Comparison of ENCODE assay signal across 14 mouse cellular contexts in genomic region chr14:46076738-46077137, GRCm38 (mm10).
DNase-seq lines count a peak whose midpoint lies in the region; ATAC-seq and TF ChIP-seq lines count a peak whose summit lies in the region.
"Had no signal": no experiment of that assay in that cellular context is flagged by ENCODE, and none has a peak within 500 bp of the region (broad histone marks: within the 10 kb centered on the region; RNA-seq: fewer than 3 reads in every experiment).

No protein-coding gene starts in this region.

- DNase-seq in forebrain, postnatal 0 days = no peak
- peak; percentile 23 for DNase-seq in left cerebral cortex, postnatal 4 days
- no peak for DNase-seq in left cerebral cortex, adult 18-20 months (ENCODE audit: low spot score in 2 of 2)
- peak; percentile 5 for DNase-seq in 416B (ENCODE audit: low read depth)
- DNase-seq in Patski (ENCODE audit: low read depth, low spot score) = no peak
- no peak for DNase-seq in ovary, postnatal 36 days (ENCODE audit: low spot score)
- DNase-seq: spleen, adult 18-20 months; thymus, postnatal 25 days had no signal

- no peaks in the 10 kb centered on the region for H3K27me3 ChIP-seq in forebrain, postnatal 0 days (ENCODE audit: insufficient read depth, low read length)
- H3K27me3 ChIP-seq in forebrain, embryonic 16.5 days (replicated peaks; ENCODE audit: control insufficient read depth, insufficient read depth, low read length) = no peaks in the 10 kb centered on the region
- no peaks in the 10 kb centered on the region for H3K27me3 ChIP-seq in Patski
- H3K27me3 ChIP-seq: limb, embryonic 13.5 days; neural tube, embryonic 15.5 days had no signal

- H3K4me1 ChIP-seq in forebrain, postnatal 0 days (ENCODE audit: insufficient read depth) = no peaks in the 10 kb centered on the region
- H3K4me1 ChIP-seq in forebrain, embryonic 16.5 days (replicated peaks; ENCODE audit: control insufficient read depth, insufficient read depth, low read length) = no peaks in the 10 kb centered on the region
- H3K4me1 ChIP-seq: neural tube, embryonic 15.5 days had no signal

- CTCF ChIA-PET in Patski (lab: Charles Lee) = interaction anchor here (1.1 kb wide), 1 partner anchor 646 kb away, joined by 3 read pairs; no protein-coding TSS in a partner anchor

- no peak overlapping the region for H3K9ac ChIP-seq in forebrain, postnatal 0 days
- no peak overlapping the region for H3K9ac ChIP-seq in forebrain, embryonic 16.5 days (replicated peaks; ENCODE audit: low read depth, low read length)
- H3K9ac ChIP-seq: limb, embryonic 13.5 days; neural tube, embryonic 15.5 days had no signal

- H3K27ac ChIP-seq in forebrain, postnatal 0 days (ENCODE audit: low read depth, low read length) = no peak overlapping the region
- H3K27ac ChIP-seq in forebrain, embryonic 16.5 days (ENCODE audit: low read length) = no peak overlapping the region
- H3K27ac ChIP-seq: limb, embryonic 13.5 days; neural tube, embryonic 15.5 days had no signal

- POLR2A ChIA-PET in Patski (lab: Charles Lee) = no interaction called here

- peak; percentile 37 for TF ChIP-seq CTCF in forebrain, postnatal 0 days (IDR thresholded peaks at IDR 0.05; ENCODE audit: low read depth)
- TF ChIP-seq CTCF in Patski (IDR thresholded peaks at IDR 0.05) = peak; percentile 66

- no peak overlapping the region for H3K4me3 ChIP-seq in forebrain, postnatal 0 days (ENCODE audit: low read depth, low read length)
- no peak overlapping the region for H3K4me3 ChIP-seq in forebrain, embryonic 16.5 days (replicated peaks; ENCODE audit: low read length)
- H3K4me3 ChIP-seq: limb, embryonic 13.5 days; neural tube, embryonic 15.5 days had no signal

- in situ Hi-C loops in Patski (cut with MboI; ENCODE audit: low pct_unique_long_range_greater_than_20kb) = no loop called here

- 62% methylated on average over 2 of the region's 2 CpGs for WGBS in forebrain, postnatal 0 days
- 75% methylated on average over 2 of the region's 2 CpGs for WGBS in forebrain, embryonic 16.5 days

- H3K4me2 ChIP-seq in forebrain, postnatal 0 days (ENCODE audit: low read depth) = no peak overlapping the region
- no peak overlapping the region for H3K4me2 ChIP-seq in forebrain, embryonic 16.5 days (ENCODE audit: low read length)
- H3K4me2 ChIP-seq: limb, embryonic 13.5 days; neural tube, embryonic 15.5 days had no signal

- no peaks in the 10 kb centered on the region for H3K36me3 ChIP-seq in forebrain, postnatal 0 days (ENCODE audit: insufficient read depth)
- no peaks in the 10 kb centered on the region for H3K36me3 ChIP-seq in forebrain, embryonic 16.5 days (ENCODE audit: control insufficient read depth, insufficient read depth)
- H3K36me3 ChIP-seq: G1E; limb, embryonic 13.5 days; neural tube, embryonic 15.5 days had no signal

- no peak for ATAC-seq in forebrain, postnatal 0 days
- no peak for ATAC-seq in forebrain, embryonic 16.5 days
- ATAC-seq in Patski = no peak
- ATAC-seq in activated CD4-positive, CD25-positive, alpha-beta regulatory T cell, adult 4 months = no peak
- ATAC-seq: intestine, embryonic 16.5 days had no signal

- H3K9me3 ChIP-seq in forebrain, postnatal 0 days (ENCODE audit: low read length) = no peaks in the 10 kb centered on the region
- no peaks in the 10 kb centered on the region for H3K9me3 ChIP-seq in forebrain, embryonic 16.5 days (ENCODE audit: control insufficient read depth, low read length)
- H3K9me3 ChIP-seq: G1E; neural tube, embryonic 15.5 days had no signal

- intact Hi-C loops in left cerebral cortex, postnatal 4 days (cut with DNase I) = no loop called here

Comparison
In these comparisons a context has a peak if more than half of its experiments do, and no peak if none do; other contexts are left out.
1. DNase-seq: peak in left cerebral cortex, postnatal 4 days (single experiment) and 416B (single experiment); none in forebrain, postnatal 0 days (single experiment), left cerebral cortex, adult 18-20 months (0 of 2), Patski (single experiment) and ovary, postnatal 36 days (single experiment).